Mouse (Mus musculus): ENCODE measurements around the gene Mettl8. TPM values are rescaled to one million over a fixed set of nuclear protein-coding genes. Genes with fewer than 3 reads are reported as not detected.

Gene Mettl8
- total and polyA plus RNA-seq, 3 experiments, result 20.0 to 21.7 TPM; not detected in 1

DNA sequence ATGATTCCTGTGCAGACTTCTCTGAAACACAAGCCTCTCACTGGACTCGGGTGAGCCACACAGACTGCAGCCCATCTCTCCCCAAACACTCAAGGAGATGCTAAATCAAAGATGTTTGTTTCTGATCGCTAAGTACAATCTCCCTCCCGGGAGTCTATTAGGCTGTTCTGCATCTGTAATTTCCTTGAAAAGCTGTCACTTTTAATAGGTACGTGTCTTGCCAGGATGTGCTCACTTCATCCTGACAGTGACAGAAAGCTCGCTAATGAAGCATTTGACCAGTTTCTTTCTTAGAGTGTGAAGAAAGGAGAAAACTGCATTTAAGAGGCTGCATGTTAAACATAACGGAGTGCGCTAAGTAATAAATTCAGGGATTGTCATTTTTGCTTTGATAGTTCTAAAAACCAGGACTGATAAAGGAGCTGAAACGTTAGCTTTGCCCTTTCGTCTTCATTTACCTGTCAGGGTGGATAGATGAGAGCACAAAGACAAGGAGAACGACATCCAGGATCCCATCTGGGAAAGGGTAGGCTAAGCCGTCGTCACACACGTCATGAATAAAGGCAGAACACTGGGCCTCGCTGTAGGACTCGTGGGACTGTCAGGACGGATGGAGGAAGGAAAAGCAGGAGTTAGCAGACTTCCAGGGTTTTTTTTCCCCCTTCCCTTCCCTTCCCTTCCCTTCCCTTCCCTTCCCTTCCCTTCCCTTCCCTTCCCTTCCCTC lies 82.4 kb downstream of the Mettl8 start:
- Histone ChIP-seq H3K27ac (ENCODE audit: control insufficient read depth, low read depth, low read length) (no peak overlapping the region), H3K79me2 (ENCODE audit: control insufficient read depth, insufficient read depth, low read length, poor library complexity) (no peaks in the 10 kb centered on the region), H3K27me3 (ENCODE audit: control insufficient read depth in 1 of 2, insufficient read depth in 2 of 2, low read length in 2 of 2) (no peaks in the 10 kb centered on the region), H3K9ac (ENCODE audit: control insufficient read depth, low read depth, low read length, poor library complexity, severe bottlenecking) (no peak overlapping the region), H3K4me3 (ENCODE audit: control insufficient read depth in 1 of 2, insufficient read depth in 1 of 2, low read depth in 2 of 2, low read length in 2 of 2) (no peak overlapping the region), H3K36me3 (ENCODE audit: control insufficient read depth in 1 of 2, insufficient read depth in 2 of 2, low read length in 2 of 2) (no peaks in the 10 kb centered on the region; a peak in 2 of 4 replicates), H3K9me3 (replicated peaks; ENCODE audit: insufficient read depth, low read length) (no peaks in the 10 kb centered on the region), H3K4me1 (ENCODE audit: control insufficient read depth in 1 of 2, insufficient read depth in 2 of 2, low read length in 2 of 2) (no peaks in the 10 kb centered on the region)
- no peak for DNase-seq (ENCODE audit: low read depth, low spot score)
- no peak for TF ChIP-seq CHD2 (IDR thresholded peaks at IDR 0.05; ENCODE audit: low read length)
- TF ChIP-seq JUND (IDR thresholded peaks at IDR 0.05; ENCODE audit: low read depth, low read length), result no peak
- no peak for TF ChIP-seq UBTF (IDR thresholded peaks at IDR 0.05; ENCODE audit: borderline replicate concordance, insufficient read depth, low read depth, low read length)
- no peak for TF ChIP-seq POLR2AphosphoS5 (IDR thresholded peaks at IDR 0.05; ENCODE audit: borderline replicate concordance, low read depth, low read length)

DNA sequence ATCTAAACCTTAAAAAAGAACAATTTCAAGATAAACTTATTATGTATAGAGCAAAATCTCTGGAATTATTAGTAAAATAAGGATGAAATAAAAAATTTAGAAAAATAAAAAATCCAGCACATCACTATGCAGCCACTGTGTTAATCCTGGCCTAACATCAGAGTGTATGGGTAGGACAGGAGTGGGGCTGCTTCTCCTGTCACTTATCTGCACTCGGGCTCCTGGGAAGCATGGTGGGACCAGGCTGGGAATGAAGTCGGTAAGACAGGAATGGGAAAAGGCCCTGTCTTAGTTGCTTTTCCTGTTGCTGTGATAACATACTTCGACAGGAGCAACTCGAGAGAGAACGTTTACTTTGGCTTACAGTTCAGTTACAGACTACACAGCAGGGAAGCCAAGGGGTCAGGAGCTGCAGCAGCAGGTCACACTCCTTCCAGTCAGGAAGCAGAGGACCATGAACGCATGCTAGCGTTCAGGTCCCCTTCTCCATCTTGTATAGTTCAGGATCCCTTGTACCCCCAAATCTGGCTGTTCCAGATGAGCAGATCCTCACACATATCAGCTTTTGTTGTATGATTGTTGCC lies 85.1 kb downstream of the Mettl8 start:
- Histone ChIP-seq H3K4me1 (ENCODE audit: control insufficient read depth in 1 of 2, insufficient read depth in 2 of 2, low read length in 2 of 2) (peaks cover under 1 to 3% of the 10 kb centered on the region in 2 experiments), H3K27me3 (ENCODE audit: control insufficient read depth in 1 of 2, insufficient read depth in 2 of 2, low read length in 2 of 2) (no peaks in the 10 kb centered on the region), H3K9me3 (replicated peaks; ENCODE audit: insufficient read depth, low read length) (no peaks in the 10 kb centered on the region), H3K27ac (ENCODE audit: control insufficient read depth, low read depth, low read length) (no peak overlapping the region), H3K36me3 (ENCODE audit: control insufficient read depth in 1 of 2, insufficient read depth in 2 of 2, low read length in 2 of 2) (peaks cover 0 to 4% of the 10 kb centered on the region in 2 experiments), H3K9ac (ENCODE audit: control insufficient read depth, low read depth, low read length, poor library complexity, severe bottlenecking) (no peak overlapping the region), H3K4me3 (ENCODE audit: control insufficient read depth in 1 of 2, insufficient read depth in 1 of 2, low read depth in 2 of 2, low read length in 2 of 2) (no peak overlapping the region), H3K79me2 (ENCODE audit: control insufficient read depth, insufficient read depth, low read length, poor library complexity) (no peaks in the 10 kb centered on the region)
- TF ChIP-seq GABPA (IDR thresholded peaks at IDR 0.05; ENCODE audit: low read depth, low read length) (no peak), ELF1 (IDR thresholded peaks at IDR 0.05; ENCODE audit: low read depth, low read length) (no peak), E2F4 (IDR thresholded peaks at IDR 0.05; ENCODE audit: borderline replicate concordance, low read depth, low read length) (no peak), ETS1 (IDR thresholded peaks at IDR 0.05; ENCODE audit: low read depth, low read length) (no peak), RAD21 (IDR thresholded peaks at IDR 0.05; ENCODE audit: low read depth, low read length) (no peak), MAZ (IDR thresholded peaks at IDR 0.05; ENCODE audit: low read depth, low read length) (no peak), JUND (IDR thresholded peaks at IDR 0.05; ENCODE audit: low read depth, low read length) (no peak), UBTF (IDR thresholded peaks at IDR 0.05; ENCODE audit: borderline replicate concordance, insufficient read depth, low read depth, low read length) (no peak), NELFE (IDR thresholded peaks at IDR 0.05; ENCODE audit: low read depth, low read length) (no peak), EP300 (IDR thresholded peaks at IDR 0.05; ENCODE audit: low read depth in 1 of 2, low read length in 2 of 2) (no peak), NRF1 (IDR thresholded peaks at IDR 0.05; ENCODE audit: insufficient read depth, low read depth, low read length, poor library complexity, severe bottlenecking) (no peak), ZKSCAN1 (IDR thresholded peaks at IDR 0.05; ENCODE audit: low read depth, low read length) (no peak)
- no peak for DNase-seq (ENCODE audit: low read depth, low spot score)
